Mouse (Mus musculus) large intestine, adult 2 months (tissue): ENCODE results near the gene Lhx2. TPM values are rescaled to one million over a fixed set of nuclear protein-coding genes. Genes with fewer than 3 reads are reported as not detected.

Experiments used
- DNase-seq: peaks from one replicate; pipeline ENCODE4 v3.0.0-alpha.2; 2012; ENCODE audit warnings: low read depth, low spot score
- WGBS: fragments of 180-500 bp; shearing (Covaris S2); methylation state at CpG from one replicate; pipeline ENCODE4 v1.1.7; 2018; 5-methylcytosine and 5-hydroxymethylcytosine counted together
- polyA plus RNA-seq: library from polyadenylated mRNA; depleted of rRNA; stranded (reverse); fragments of >200 nt; gene quantifications from 2 replicates; pipeline ENCODE4 v1.2.3, GENCODE M21; 2012

Gene Lhx2
- polyA plus RNA-seq, 1 experiment = not detected

DNA sequence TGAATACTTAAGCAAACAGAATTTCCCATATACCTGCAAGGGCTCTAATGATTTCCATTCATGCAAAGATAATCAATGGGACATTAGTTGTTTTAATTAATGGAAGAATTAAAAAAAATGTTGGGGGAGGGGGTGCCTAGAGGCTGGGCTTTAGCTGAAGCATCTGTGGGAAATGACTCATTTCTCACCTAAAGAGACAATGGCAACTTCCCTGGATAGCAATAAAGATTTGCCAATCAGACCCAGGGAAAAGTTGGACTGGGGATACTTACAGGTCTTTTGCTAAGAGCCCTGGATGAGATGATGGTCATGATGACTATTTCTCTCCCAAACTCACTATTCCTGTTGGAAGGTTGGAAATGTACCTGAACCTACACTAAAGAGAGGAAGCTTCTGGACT is 5.6 kb downstream of the Lhx2 start:
- no peak for DNase-seq

DNA sequence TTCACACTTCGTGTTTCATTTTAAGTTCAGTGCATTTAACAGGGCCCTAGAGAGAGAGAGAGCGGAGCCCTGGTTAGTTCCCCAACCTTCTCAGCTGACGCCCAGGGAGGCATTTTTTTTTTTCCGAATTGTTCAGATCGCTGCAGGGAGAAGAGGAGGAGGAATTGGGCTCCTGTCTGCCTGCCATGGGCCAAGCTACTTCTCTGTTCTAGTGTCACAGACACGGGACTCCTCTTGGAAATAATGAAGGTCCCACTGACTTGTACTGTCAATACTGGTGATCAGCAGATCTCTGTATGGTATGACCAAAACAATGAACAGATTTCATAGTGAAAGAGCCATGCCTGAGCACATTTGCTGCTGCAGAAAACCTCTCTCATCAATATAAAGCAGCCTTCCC is 7.3 kb downstream of the Lhx2 start:
- 7% methylated on average over 6 of the region's 6 CpGs for WGBS
- DNase-seq = no peak

DNA sequence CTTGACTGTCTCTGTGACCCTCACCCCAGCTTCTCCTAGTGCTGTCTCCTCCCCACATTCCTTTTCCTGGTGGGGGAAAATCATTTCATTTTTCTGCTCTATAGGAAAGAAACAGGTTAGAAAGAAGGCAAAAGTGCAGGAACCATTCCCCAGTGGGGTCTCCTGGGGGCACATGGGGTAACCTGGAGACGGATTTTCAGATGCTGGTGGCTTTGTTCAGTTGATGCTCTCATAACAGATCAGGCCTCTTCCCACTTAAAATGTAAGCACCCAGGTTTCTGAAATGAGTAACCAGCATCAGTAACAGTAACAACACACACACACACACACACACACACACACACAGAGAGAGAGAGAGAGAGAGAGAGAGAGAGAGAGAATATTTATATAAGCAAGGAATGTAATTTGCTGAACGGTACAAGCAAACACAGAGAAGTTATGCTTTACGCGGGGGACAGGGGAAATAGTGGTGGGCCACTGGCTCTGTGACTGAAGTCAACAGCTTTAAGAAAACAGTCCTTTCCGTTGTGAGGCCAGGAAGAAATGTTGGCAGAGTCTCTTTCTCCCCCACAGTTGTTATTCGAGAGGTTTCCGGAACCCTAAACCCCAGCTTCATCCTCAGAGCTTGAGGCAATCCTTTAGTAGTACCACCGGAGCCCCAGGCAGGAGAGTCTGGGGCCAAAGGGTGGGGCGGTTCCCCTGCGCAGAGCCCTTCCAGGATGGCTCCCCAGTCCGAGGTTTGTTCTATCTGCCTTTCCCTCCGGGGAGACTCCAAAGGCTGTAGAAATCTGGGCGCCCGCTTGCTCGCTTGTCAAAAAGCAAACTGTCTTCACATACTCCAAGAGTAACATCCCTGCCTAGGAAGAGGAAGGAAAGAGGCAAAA is 8.0 kb downstream of the Lhx2 start:
- no peak for DNase-seq
- 6% methylated on average over 15 of the region's 15 CpGs for WGBS

DNA sequence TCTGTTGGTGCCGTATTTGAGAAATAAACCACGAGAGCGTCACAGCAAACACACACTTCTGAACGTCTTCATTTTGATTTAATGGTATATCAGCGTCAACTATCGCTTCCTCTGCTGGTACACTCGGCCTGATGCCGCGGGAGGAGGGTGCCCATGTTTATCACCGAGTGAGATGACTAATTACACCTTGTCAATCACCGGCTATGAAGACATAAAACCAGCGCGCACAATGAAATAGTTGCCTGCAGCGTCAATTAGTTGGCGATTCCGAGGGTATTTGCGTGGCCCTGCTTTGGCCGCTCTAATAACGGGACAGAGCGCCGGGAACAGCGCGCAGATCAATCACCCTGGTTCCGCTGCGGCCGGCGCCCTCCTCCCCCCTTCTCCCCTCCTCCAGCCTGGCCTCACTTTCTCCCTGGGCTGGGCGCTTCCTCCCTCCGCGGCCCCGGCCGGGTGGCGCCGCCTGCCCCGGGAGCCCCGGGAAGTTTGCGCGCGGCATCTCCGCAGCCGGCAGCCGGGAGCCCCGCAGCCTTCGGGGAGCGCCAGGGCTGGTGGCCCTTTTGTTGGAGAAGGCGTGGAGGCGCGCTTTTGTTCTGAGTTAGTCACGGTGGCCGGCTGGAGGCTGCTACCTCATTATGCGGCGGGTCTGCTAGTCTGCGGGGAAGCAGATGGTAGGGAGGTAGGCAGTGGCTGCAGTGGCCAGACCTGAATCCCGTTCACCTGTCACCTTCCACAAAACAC is 8.9 kb downstream of the Lhx2 start:
- no peak for DNase-seq
- 1% methylated on average over 54 of the region's 54 CpGs for WGBS

DNA sequence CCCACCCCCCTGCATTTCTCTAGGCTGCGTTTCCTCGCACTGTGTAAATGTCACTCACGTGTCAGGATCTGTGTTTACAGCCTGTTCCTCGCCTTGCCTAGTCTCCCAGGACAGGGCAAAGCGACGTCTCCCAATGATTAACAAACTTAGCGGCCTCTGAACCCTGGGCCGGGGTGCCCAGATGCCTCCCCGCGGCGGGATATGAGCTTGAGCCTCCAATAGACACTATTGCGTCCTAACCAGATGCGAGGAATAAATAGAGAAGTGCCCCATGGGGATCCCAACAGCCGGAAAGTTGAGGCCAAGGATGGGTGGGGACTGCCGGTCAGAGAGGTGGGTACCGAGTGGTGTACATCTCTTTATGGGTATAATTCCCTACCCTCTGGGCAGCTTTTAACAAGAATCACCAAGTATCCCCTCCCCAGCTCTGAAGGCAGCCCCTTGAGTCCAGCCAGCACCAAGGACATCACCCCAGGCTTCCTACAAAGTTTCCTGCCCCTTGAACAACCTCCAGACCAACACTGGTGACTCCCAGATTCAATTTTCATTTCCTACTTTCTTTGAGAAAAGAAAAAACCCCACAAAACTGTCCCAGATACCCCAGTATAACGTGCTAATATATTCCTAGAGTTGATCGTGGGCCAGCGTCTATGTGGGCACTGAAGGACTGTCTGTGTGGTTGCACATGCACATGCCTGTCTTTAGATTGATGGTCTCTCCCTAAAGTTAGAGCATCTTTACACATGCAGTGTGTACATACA is 9.8 kb downstream of the Lhx2 start:
- 5% methylated on average over 19 of the region's 19 CpGs for WGBS
- DNase-seq = no peak

DNA sequence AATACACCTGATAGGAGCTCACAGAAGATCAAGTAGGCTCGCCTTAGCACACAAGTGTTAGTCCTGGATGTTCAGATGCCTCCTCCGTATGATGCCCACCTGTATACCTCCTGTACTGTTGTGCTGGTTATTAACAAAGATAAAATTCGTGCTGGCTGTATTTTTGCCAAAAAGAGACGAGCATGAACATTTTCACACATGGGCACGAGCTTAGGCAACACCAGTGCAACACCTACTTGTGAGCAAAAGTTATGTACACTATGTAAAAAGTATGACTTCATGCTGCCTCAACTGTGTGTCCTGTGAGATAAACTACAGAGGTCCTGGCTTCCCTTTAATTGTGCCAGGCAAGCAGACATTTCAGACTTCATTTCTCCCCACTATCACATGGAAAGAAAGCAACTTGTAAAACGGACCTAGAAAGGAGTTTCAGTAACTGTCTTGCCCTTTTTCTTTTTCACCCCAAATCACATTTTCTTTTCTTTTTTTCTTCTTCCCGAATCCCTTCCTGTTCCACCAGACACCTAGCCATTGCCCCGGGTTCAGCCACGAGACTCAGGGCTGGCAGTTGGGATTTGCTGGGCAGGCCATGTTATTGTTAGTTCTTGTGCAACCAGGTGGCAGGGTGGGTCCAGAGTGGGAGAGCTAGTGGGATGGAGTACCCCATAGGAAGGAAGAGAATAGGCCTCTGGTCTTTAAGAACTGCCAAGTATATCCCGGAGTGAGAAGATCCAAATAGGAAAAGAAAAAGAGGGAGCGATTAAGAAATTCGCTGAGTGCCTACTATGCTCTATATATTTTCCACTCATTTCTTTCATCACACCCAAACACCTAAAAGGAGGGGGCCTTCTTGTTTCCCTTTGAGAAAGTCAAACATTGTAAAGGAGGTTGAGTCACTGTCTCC is 10.6 kb downstream of the Lhx2 start:
- DNase-seq = no peak
- WGBS = 10% methylated on average over 12 of the region's 12 CpGs

DNA sequence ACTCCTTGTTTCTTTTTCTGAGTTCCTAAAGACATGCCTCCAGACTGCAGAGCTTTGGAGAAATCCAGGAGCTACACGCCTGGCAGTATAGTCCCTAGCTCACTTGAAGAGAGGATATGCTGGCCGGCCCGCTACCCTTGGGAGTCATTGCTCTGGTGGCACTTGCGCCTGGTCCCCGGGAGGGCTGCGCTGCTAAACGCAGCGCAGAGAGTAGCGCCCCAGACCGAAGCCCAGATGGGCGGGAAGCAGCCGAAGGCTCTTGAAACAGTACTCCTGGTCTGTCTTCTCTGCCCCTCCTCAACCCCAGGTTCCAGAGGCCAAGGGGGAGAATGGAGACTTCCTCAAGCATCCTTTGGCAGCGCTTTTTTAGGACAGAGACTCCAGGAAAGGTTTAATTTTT is 11.3 kb downstream of the Lhx2 start:
- no peak for DNase-seq
- 2% methylated on average over 13 of the region's 13 CpGs for WGBS

DNA sequence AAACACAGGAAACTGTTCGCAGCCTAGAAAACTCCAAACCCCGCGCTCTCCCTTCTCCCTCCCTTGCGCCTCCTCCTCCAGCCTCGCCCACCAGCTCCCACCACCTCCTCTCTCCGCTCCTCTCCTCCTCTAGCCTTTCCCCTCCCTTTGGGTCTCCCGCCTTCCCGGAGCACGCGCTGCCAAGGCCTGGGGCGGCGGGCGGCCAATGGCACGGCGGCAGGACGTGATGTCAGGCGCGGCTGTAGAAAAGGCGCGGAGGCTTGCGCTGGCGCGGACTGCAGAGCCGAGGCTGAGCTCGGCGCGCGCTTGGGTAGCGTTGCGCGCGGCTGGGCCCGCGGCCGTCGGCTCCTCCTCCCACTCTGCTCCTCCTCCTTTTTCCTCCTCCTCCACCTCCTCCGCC is 11.7 kb downstream of the Lhx2 start:
- no peak for DNase-seq
- under 1% methylated on average over 36 of the region's 37 CpGs for WGBS

DNA sequence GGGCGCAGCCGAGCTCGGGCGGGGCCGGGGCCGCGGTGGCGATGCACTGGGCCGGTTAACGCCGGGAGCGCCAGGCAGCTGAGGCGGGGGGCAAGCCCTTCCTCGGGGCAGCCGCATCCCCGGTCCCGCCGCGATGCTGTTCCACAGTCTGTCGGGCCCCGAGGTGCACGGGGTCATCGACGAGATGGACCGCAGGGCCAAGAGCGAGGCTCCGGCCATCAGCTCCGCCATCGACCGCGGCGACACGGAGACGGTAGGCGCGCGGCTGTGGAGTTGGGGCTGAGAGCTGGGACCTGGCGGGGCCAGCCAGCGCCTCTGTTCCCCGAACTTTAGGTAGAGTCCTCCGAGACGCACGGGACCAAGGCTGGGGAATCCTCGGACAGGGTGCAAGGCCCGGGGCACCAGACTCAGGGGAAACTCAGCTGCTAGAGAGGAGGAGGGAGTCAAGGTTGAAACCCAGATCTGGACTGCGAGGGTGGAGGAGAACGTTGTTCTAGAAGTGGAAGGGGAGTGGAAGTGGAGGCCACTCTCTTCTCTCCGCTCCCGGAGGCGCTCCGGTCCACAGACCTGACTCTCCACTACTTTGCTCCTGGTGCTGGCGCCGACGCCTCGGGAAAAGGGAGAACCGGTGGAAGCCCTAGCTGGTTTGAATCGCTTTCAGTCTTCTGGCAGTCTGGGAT is 12.7 kb downstream of the Lhx2 start:
- 2% methylated on average over 56 of the region's 57 CpGs for WGBS
- no peak for DNase-seq

DNA sequence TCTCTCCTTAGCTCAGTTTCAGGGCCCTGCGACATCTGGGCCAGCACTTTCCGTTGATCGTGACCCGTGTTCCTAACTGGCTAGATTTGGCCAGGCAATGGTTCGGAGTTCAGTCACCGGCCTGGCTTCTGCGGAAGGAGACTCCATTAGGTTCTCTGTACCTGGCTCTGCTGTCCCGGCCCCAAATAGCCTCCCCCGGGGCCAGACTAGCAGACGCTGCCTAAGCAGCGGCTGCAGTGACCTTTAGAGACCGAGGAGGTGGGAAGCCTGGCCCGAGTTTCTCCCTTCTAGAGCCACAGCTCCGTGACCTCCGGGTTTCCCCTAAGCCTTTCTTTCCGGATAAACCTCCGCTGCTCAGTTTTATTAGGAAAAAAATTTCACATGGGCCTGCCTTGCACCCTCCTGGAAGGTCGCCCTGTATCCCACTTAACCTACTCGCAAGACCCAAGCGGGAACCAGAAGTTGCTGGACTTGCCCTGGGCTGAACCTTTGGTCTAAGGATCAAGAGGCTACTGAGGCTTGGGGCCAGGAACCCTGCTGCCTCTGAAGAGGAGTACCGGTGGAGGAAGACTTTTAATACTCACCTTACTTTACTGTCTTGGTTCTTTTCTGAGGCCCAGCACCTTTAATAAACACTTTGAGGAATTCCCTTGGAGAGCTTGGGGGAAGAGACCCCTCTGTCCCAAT is 13.4 kb downstream of the Lhx2 start:
- DNase-seq = no peak
- WGBS = 9% methylated on average over 21 of the region's 21 CpGs

DNA sequence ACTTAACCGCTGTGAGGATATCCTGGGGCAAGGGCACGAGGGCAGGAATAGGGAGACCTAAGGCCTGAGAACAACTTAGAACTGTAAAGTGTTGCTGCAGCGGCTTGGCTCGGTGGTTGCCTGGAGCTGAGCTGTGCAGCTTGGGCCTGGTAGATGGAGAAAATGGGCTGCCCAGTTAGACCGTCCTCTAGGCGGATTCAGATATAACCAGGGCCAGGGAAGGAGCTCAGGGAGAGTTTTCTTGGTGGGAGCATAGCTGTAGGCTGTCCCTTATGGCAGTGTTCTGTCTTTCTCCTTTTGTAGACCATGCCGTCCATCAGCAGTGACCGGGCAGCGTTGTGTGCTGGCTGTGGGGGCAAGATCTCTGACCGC is 13.9 kb downstream of the Lhx2 start:
- no peak for DNase-seq
- WGBS = 17% methylated on average over 10 of the region's 10 CpGs

DNA sequence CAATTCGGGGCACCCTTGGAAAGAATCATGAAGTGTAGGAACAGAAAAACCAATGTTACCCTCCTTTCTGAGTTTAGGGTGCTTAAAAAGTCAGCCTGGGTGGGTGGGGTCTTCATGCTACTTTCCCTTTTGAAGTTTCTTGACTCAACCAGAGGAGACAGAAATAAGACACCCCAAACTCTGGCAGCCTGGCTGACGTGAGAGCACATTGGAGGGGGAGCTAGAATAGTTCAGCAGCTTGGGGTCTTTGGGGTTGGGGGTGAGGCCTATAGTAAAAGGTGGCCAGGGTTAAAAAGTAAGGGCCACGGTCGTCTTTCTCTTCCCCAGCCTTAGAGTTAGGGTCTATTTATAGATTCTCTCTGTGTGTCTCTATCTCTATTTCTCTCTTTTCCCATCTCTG is 14.6 kb downstream of the Lhx2 start:
- no peak for DNase-seq
- 29% methylated on average over 4 of the region's 4 CpGs for WGBS

DNA sequence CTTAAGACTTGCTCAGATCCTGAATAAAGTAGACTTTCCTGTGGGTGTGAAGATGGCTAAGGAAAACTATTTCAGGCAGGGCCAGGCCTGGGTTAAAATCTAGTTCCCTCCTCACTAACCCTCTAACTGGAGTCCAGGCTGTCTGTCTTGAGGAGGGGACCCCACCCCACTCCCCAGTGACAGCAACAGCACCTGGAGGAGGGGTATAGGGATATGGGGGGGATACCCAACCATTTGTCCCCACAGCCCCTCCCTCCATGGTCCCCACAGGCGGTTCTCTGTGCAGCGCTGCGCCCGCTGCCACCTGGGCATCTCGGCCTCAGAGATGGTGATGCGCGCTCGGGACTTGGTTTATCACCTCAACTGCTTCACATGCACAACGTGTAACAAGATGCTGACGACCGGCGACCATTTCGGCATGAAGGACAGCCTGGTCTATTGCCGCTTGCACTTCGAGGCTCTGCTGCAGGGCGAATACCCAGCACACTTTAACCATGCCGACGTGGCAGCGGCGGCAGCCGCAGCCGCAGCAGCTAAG is 15.2 kb downstream of the Lhx2 start:
- no peak for DNase-seq
- 5% methylated on average over 22 of the region's 22 CpGs for WGBS

DNA sequence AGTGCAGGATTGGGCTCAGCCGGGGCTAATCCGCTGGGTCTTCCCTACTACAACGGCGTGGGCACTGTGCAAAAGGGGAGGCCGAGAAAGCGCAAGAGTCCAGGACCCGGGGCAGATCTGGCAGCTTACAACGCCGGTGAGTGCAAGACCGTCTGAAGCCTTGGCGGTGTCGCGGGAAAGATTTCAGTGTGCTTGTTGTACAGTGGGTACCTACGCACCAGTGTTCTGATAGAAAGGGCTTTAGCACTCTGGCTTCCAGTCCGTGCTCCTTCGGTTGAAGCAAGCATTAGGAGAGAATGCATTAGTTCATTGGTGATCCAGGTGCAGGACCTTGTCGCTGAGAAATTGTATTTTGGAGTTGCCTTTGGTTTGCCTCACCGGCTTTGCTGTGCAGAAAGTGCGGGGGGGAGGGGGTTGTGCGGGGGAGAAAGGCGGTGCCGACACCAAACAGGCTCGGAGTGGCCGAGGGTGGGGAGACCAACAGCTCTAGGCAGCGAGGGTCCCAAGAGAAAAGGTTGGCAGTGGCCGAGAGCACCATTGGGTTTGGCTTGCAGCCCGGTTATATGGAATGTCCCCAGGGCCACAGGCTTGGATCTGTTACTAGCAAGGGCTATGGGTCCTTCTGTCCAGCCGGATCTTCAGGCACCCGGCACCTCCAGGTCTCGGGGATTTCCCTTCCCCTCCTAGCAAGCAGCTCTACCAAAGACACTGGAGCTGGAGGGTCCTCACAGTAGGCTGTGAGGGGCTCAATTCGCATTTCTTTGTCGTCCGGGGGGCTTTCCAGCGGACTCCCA is 15.8 kb downstream of the Lhx2 start:
- WGBS = 3% methylated on average over 34 of the region's 34 CpGs
- no peak for DNase-seq

DNA sequence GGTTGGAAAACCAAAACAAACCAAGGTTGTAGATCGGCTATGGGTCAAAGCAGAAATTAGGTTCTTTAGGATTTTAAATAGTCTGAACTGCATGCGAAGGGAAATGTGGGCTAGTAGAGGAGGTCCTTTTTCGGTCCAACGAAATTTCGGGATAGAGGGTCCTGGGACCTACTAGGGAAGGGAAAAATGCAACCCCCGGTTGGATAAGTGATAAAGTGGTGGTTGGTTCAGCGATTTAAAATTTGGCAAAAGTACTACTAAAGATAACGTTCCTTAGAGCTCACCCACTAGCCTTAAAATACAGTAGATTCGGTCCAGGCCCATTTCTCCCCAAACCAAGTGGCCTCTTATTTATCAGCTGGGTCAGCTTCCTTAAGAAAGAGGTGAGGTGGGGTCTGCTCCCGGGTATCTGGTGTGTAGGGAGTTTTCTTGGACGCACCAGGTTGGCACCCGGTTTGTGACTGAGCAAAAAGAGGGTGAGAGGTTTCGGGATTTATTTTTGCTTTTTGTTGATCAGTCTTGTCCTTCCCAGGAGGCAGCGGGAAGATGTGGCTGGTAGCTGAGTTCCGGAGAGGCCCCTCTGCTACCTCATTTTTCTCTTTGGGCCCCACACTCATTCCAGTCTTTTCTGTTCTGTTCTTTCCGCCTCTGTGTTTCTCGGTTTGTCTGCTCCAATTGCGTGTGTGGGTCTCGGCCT is 16.8 kb downstream of the Lhx2 start:
- 6% methylated on average over 19 of the region's 19 CpGs for WGBS
- no peak for DNase-seq

DNA sequence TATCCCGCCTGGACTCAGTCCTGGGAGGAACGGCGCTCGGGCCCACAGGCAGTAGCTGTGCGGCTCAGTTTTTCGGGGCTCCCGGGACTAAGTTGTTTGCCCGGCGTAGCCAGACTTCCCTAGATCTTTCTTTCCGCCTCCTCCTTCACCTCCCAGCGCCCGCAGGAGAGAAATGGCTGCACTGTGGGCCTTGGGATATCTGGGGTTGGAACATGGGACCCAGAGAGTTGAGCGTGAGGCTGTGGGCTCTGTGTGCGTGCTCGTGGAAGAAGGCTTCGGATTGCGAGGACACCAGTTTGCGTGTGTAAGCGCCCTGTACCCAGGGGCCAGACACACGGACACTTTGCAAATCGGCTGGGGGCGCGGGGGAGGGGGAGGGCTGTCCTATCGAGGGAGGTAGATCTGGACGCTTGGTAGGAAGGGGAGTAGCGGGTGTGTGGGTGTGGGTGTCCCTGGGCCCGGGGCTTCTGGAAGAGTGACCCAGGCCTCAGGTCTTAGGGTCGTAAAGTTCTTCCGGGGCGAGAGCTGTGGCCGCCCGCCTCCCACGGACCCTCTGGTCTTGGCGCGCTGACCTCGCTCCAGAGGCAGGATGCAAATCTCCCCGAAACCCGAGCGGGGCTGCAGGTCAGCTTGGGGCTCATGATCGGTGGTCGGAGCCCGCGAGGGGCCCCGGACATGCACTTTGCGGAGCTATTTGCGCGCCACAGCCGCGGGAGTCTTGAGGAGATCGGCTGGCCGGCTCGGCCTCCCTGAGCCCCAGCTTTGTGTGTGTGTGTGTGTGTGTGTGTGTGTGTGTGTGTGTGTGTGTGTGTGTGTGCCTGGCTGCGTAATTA is 17.6 kb downstream of the Lhx2 start:
- 4% methylated on average over 53 of the region's 53 CpGs for WGBS

More for the DNA sequence above, 17.6 kb downstream of the Lhx2 start:
- no peak for DNase-seq
